Mouse (Mus musculus): ENCODE measurements at regions not wholly inside any gene's neighbourhood (a gene's known extent, or its start where the extent isn't known, plus 50 kb on each side); places are given as distances from the start of the nearest gene placed in this dataset.

GRCm38 (mm10) chr3:39222059-39222458, 335.3 kb downstream of the Fat4 start:
- intact Hi-C loops (cut with DNase I) = loop anchor here (5.0 to 10.0 kb wide), 5 partner anchors 235 to 845 kb away; no protein-coding TSS in a partner anchor
- DNase-seq = no peak

DNA sequence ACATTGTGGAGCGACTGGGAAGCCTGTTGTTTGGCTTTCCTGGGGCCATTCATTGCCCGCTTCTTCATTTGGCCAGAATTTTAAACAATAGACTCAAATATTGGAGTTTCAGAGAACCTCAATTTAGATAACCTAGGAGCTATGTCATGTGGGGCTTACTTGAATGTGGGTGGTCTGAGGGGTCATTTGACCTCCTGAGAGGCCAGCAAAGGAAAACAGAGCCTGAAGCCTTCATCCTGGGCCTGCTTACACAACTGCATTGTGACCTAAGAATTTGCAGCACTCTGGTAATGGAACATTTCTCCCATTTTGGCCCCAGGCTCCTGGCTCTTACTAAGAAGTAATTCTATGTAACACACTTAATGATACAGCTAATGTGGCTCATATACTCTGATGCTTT, 348.2 kb downstream of the Fat4 start:
- intact Hi-C loops (cut with DNase I) = no loop called here
- no peak for DNase-seq

GRCm38 (mm10) chr3:39248712-39249111, 362.0 kb downstream of the Fat4 start:
- intact Hi-C loops (cut with DNase I) = no loop called here
- no peak for DNase-seq

DNA sequence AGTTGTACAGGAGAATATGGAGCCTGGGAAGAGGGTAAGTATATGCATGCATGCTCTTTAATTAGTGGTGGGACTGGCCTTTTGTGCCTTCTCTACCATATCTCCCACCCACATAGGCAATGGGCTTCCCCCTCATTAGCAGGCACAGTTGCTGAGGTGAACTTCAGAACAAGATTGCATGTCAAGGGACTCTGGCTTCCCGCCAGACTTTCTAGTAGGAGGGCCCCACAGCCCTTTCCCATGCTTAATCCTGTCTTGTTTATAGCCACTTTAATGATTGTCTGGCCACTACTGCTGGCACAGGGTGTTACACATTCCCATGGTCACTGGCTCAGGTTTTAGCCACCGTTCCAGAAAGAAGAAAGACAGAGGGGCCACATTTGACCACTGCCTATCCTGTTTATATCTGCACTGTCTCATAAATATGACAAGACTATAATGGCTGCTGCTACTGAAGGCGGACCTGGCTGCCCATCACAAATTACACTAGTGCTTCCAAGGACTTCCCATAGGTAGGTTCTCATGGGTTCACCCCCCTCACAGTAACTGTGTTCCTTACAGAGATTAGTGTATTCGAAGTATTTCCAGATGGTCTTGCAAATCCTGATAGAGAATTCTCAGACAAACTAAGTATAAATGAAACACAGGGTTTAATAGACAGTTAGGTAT, 362.6 kb downstream of the Fat4 start:
- intact Hi-C loops (cut with DNase I) = no loop called here
- DNase-seq = no peak

- intact Hi-C loops (cut with DNase I) = no loop called here
These were observed 366.3 kb downstream of the Fat4 start for GRCm38 (mm10) chr3:39253076-39253475.

GRCm38 (mm10) chr3:39264671-39265430, 378.1 kb downstream of the Fat4 start:
- no peak for DNase-seq
- intact Hi-C loops (cut with DNase I) = no loop called here

More at GRCm38 (mm10) chr3:39253076-39253475, 366.3 kb downstream of the Fat4 start:
- no peak for DNase-seq

DNA sequence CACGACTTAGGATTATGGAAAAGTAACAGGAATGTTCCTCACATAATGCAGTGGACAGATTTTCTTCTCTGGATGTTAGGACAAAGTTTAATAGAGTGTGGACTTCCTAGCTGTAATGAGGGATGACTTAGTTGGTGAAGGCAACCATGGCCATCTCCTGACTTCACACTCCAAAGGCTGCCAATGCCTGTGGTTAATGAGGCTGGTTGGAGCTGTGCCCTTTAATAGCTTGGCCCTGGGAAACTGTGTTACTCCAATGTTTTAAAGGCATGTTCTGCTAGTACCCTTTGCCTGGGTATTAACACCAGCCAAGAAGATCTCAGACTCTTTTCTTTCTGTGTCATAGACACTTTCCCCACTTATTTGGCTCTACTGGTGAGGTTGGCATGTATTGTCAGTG, 378.9 kb downstream of the Fat4 start:
- intact Hi-C loops (cut with DNase I) = no loop called here
- DNase-seq = no peak

GRCm38 (mm10) chr3:39269388-39269787, 382.6 kb downstream of the Fat4 start:
- DNase-seq = no peak
- intact Hi-C loops (cut with DNase I) = no loop called here

DNA sequence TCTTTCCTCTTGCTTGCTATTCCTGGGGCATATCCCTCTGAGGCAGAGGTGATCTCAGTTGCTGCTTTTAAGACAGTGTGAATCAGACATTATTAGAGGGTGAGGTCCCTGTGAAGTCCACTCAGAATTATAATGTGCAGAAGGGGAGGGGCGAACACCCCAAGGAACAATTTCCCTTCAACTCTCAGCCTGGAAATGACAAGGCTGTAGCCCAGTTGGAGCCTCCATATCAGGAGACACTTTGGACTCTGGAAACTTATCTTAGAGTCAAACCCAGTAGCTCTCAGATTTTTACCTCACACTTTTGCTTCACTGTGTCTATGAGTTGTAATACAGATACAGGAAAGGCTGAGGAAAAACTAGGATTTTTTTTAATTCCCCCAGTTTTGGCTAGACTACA, 385.9 kb downstream of the Fat4 start:
- no peak for DNase-seq
- intact Hi-C loops (cut with DNase I) = no loop called here

- intact Hi-C loops (cut with DNase I) = no loop called here
- DNase-seq = no peak
These were observed 390.2 kb downstream of the Fat4 start for GRCm38 (mm10) chr3:39276897-39277296.

GRCm38 (mm10) chr3:39277310-39277709, 390.6 kb downstream of the Fat4 start:
- no peak for DNase-seq
- intact Hi-C loops (cut with DNase I) = no loop called here

DNA sequence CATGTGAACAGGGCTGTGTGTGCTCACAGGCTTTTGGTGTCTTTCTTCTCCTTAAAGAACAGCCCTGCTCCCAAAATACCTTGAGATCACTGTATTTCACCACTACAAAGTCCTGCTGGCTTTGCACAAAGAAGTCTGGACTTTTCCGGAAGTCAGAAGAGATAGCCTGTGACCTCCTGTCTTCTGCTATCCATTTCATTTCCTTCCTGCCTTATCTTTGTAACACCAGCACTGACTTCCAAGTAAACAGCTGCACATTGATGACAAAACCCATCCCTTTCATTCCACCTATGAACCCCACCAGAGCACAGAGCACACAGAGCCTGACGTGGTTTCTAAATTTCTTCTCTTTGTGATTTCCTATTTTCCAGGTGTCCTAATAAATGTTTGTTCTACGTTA, 408.5 kb downstream of the Fat4 start:
- intact Hi-C loops (cut with DNase I) = no loop called here
- DNase-seq = no peak

DNA sequence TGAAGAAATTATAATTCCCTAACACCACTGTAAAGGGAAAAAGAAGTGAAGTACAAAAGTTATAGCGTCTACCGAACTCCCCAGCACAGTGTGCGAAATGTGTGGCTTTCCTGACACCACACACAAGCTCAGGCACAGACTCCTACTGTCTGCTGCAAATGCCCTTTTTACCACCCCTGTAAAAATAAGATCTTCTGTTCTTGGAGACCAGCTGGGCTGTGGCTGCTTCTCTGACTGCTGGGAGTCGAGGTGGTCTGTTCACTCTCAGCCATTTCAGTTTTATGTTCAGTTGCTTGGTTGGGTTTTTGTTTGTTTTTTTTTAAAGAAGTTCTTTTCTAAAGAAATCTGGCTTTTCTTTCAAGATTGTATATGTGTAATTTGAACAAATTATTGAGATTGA, 409.5 kb downstream of the Fat4 start:
- intact Hi-C loops (cut with DNase I) = no loop called here
- no peak for DNase-seq

- intact Hi-C loops (cut with DNase I) = no loop called here
- no peak for DNase-seq
These were observed 422.7 kb downstream of the Fat4 start for GRCm38 (mm10) chr3:39309487-39309886.

GRCm38 (mm10) chr3:39313563-39313962, 426.8 kb downstream of the Fat4 start:
- intact Hi-C loops (cut with DNase I) = no loop called here
- DNase-seq = no peak

GRCm38 (mm10) chr3:39320851-39321250, 434.1 kb downstream of the Fat4 start:
- intact Hi-C loops (cut with DNase I) = no loop called here

DNA sequence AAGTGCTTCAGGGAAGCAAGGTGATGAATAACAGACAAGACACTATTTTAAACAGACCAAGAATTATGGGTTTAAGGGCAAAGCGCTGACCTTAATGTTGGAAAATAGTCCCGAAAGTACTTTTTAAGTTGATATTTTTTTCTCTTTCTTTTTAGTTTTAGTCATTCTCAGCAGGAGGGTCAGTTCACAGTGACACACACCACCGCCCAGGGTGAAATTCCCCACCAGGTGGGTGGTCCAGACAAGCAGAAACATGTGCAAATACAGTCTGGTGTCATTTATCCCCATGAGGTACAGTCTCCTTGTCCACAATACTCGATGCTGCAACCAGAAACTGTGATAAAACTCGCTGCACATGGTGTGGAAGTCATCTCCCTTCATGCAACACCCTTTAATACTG, 435.5 kb downstream of the Fat4 start:
- intact Hi-C loops (cut with DNase I) = no loop called here
- DNase-seq = no peak

More at GRCm38 (mm10) chr3:39320851-39321250, 434.1 kb downstream of the Fat4 start:
- no peak for DNase-seq

- intact Hi-C loops (cut with DNase I) = no loop called here
These were observed 449.0 kb downstream of the Fat4 start for GRCm38 (mm10) chr3:39335612-39336230.

GRCm38 (mm10) chr3:39341161-39341687, 454.5 kb downstream of the Fat4 start:
- intact Hi-C loops (cut with DNase I) = no loop called here
- DNase-seq = no peak

More at GRCm38 (mm10) chr3:39335612-39336230, 449.0 kb downstream of the Fat4 start:
- no peak for DNase-seq

GRCm38 (mm10) chr3:39344078-39344477, 457.3 kb downstream of the Fat4 start:
- intact Hi-C loops (cut with DNase I) = no loop called here

GRCm38 (mm10) chr3:39347578-39347977, 460.8 kb downstream of the Fat4 start:
- DNase-seq = no peak
- intact Hi-C loops (cut with DNase I) = no loop called here

More at GRCm38 (mm10) chr3:39344078-39344477, 457.3 kb downstream of the Fat4 start:
- no peak for DNase-seq
